Mouse (Mus musculus) hematopoietic stem cell, adult 5-6 weeks (primary cell): ENCODE results near the gene Gm8094. TPM values are rescaled to one million over a fixed set of nuclear protein-coding genes. Genes with fewer than 3 reads are reported as not detected.
"Not testable (repeated sequence)": the region's sequence is repeated elsewhere in the genome, so short reads cannot be mapped to it uniquely, and the experiment has no call there.

Experiments
- ATAC-seq, 2 experiments: fragments of 125-278 bp in 1 of 2; replicated peaks in 1 of 2; 2 replicates each; pipeline ENCODE4 v1.8.0; 2016 to 2017; ENCODE audit warnings: inconsistent platforms in 2 of 2, mild to moderate bottlenecking in 2 of 2, moderate number of reproducible peaks in 2 of 2, low read depth in 1 of 2, moderate TSS enrichment in 1 of 2; ENCODE audit not compliant: low FRiP score in 2 of 2, poor library complexity in 2 of 2, severe bottlenecking in 2 of 2, insufficient read depth in 1 of 2, low TSS enrichment in 1 of 2
- total RNA-seq: library from RNA; stranded (forward); fragments of 172-1452, 232-1000 nt; gene quantifications from 2 replicates; pipeline ENCODE4 v1.2.3, GENCODE M21; 2017

The Gm8094 gene
- not detected in 2 replicates for total RNA-seq

GRCm38 (mm10) chr14:43076543-43076942 lies at the start of gene Gm8094:
TSS of gene Gm8094 (minus strand) at chr14:43076643.
- ATAC-seq = not testable (repeated sequence)

- ATAC-seq = not testable (repeated sequence)
Observed at GRCm38 (mm10) chr14:43119673-43120072, 43.2 kb upstream of the Gm8094 start.

- not testable (repeated sequence) for ATAC-seq
Observed at GRCm38 (mm10) chr14:43100301-43100700, 23.9 kb upstream of the Gm8094 start, which contains the start of gene Gm8104. TSS of gene Gm8104 (plus strand) at chr14:43100601.

DNA sequence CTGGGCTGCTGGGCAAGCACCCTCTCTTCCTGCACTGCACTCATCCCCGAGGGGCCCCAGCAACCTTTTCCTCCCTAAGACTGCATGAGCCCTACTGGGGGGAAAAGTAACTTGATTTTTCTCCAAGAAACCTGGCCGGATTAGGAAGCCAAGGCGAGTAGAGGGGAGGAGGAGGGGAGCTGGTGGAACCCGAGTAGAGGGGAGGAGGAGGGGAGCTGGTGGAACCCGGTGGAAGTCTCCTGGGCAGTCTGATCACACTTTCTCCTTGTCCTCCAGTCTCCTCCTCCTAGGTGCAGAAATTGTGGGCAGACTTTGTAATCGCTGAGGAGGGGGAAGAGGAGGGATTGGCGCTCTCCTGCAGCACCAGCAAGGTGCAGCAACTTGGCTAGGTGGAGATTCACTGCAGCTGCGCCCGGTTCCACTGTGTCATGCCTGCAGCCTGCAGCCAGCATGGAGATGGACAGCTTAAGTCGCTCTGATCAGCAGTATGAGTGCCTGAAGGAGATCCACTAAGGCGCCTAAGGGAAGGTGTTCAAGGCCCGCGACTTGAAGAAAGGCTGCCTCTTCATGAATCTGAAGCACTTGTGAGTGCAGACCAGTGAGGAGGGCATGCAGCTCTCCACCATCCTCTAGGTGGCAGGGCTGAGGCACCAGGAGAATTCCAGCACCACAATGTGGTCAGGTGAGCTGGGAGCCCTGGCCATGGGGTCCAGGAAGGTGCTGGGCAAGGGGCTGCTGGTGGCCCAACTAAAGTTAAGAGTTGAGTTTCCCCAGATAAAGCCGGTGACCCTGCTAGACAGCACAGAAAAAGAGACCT lies 12.9 kb upstream of the Gm8094 start:
- peak; percentile 17 to 53; a peak in 1 of 4 replicates for ATAC-seq

GRCm38 (mm10) chr14:43084936-43085730 lies 8.7 kb upstream of the Gm8094 start:
- ATAC-seq = not testable (repeated sequence)

GRCm38 (mm10) chr14:43060179-43060578 lies 16.3 kb downstream of the Gm8094 start:
- ATAC-seq = not testable (repeated sequence)

GRCm38 (mm10) chr14:43058063-43058462 lies 18.4 kb downstream of the Gm8094 start:
- ATAC-seq = not testable (repeated sequence)

Other genes with a start within 250 kb of the Gm8094 start
- not detected in 2 replicates for gene Gm21977, start 223.2 kb downstream of the Gm8094 start, total RNA-seq
- gene Gm8082, start 83.0 kb downstream of the Gm8094 start, total RNA-seq = not detected in 2 replicates
- not detected in 2 replicates for gene Gm10376, start 61.0 kb downstream of the Gm8094 start, total RNA-seq
- gene Gm8104, start 24.0 kb upstream of the Gm8094 start, total RNA-seq = not detected in 2 replicates
- not detected in 2 replicates for gene Gm7233, start 103.2 kb upstream of the Gm8094 start, total RNA-seq
- gene Gm8122, start 158.7 kb upstream of the Gm8094 start, total RNA-seq = not detected in 2 replicates
- gene Gm8126, start 182.0 kb upstream of the Gm8094 start, total RNA-seq = not detected in 2 replicates
- gene Gm9732, start 198.4 kb upstream of the Gm8094 start, total RNA-seq = not detected in 2 replicates
- gene Gm8127, start 217.2 kb upstream of the Gm8094 start, total RNA-seq = not detected in 2 replicates